Comparison of ENCODE assay signal across 23 mouse cellular contexts in genomic region chr6:115711261-115711660, GRCm38 (mm10). TPM values are rescaled to one million over a fixed set of nuclear protein-coding genes. Genes with fewer than 3 reads are reported as not detected.
DNase-seq lines count a peak whose midpoint lies in the region; TF ChIP-seq lines count a peak whose summit lies in the region.
"Had no signal": no experiment of that assay in that cellular context is flagged by ENCODE, and none has a peak within 500 bp of the region (broad histone marks: within the 10 kb centered on the region; RNA-seq: fewer than 3 reads in every experiment).

No protein-coding gene starts in this region.

- H3K4me3 ChIP-seq in kidney, adult 2 months (ENCODE audit: insufficient read depth, low read depth, low read length), result no peak overlapping the region
- no peak overlapping the region for H3K4me3 ChIP-seq in ES-E14 (ENCODE audit: insufficient read depth in 1 of 2, low read depth in 1 of 2, low read length in 2 of 2, poor library complexity in 1 of 2, severe bottlenecking in 1 of 2)
- H3K4me3 ChIP-seq: embryonic facial prominence, embryonic 13.5 days; embryonic facial prominence, embryonic 15.5 days; erythroblast, embryonic 14.5 days; forebrain, embryonic 10.5 days; forebrain, embryonic 12.5 days had no signal

- no peak for TF ChIP-seq CTCF in kidney, adult 2 months (conservative IDR thresholded peaks at IDR 0.05; ENCODE audit: insufficient read depth, insufficient read length, low read depth, low read length)

- in situ Hi-C loops in ES-E14 (cut with MboI; ENCODE audit: low sequenced_read_pairs in 2 of 2, unreplicated experiment in 2 of 2), result no loop called here

- H3K27ac ChIP-seq in kidney, adult 2 months (ENCODE audit: insufficient read depth, low read depth, low read length), result no peak overlapping the region
- H3K27ac ChIP-seq in ES-E14 (ENCODE audit: insufficient read depth, low read depth, low read length, poor library complexity, severe bottlenecking), result no peak overlapping the region
- H3K27ac ChIP-seq: embryonic facial prominence, embryonic 13.5 days; embryonic facial prominence, embryonic 15.5 days; forebrain, embryonic 10.5 days; forebrain, embryonic 12.5 days had no signal

- no peak for TF ChIP-seq POLR2A in kidney, adult 2 months (IDR thresholded peaks at IDR 0.05; ENCODE audit: low read depth, low read length)

- no peaks in the 10 kb centered on the region for H3K4me1 ChIP-seq in kidney, adult 2 months (ENCODE audit: control insufficient read depth, insufficient read depth, low read length)
- H3K4me1 ChIP-seq in ES-E14 (ENCODE audit: control insufficient read depth in 2 of 2, insufficient read depth in 2 of 2, low read length in 2 of 2, poor library complexity in 1 of 2), result peaks cover 0 to 13% of the 10 kb centered on the region in 2 experiments; a peak in 2 of 4 replicates
- H3K4me1 ChIP-seq: embryonic facial prominence, embryonic 13.5 days; embryonic facial prominence, embryonic 15.5 days; forebrain, embryonic 10.5 days; forebrain, embryonic 12.5 days had no signal

- no peak overlapping the region for H3K9ac ChIP-seq in ES-E14 (ENCODE audit: insufficient read depth, low read depth, low read length, poor library complexity, severe bottlenecking)
- H3K9ac ChIP-seq: embryonic facial prominence, embryonic 13.5 days; embryonic facial prominence, embryonic 15.5 days; forebrain, embryonic 12.5 days had no signal

- no peaks in the 10 kb centered on the region for H3K27me3 ChIP-seq in kidney, adult 2 months (replicated peaks; ENCODE audit: control insufficient read depth, insufficient read depth, low read length)
- H3K27me3 ChIP-seq: CH12.LX; embryonic facial prominence, embryonic 13.5 days; embryonic facial prominence, embryonic 15.5 days had no signal

- H3K36me3 ChIP-seq in kidney, adult 2 months (ENCODE audit: control insufficient read depth, insufficient read depth, low read length), result no peaks in the 10 kb centered on the region
- H3K36me3 ChIP-seq in ES-E14 (ENCODE audit: control insufficient read depth, insufficient read depth, low read length, poor library complexity, severe bottlenecking), result no peaks in the 10 kb centered on the region
- H3K36me3 ChIP-seq: embryonic facial prominence, embryonic 13.5 days; embryonic facial prominence, embryonic 15.5 days; forebrain, embryonic 10.5 days; forebrain, embryonic 12.5 days had no signal

- DNase-seq in kidney, adult 2 months, result peak; percentile 19
- DNase-seq in kidney, postnatal 36 days, result no peak
- DNase-seq in ES-E14 (ENCODE audit: low read depth, low spot score), result no peak
- DNase-seq in ZHBTc4 (ENCODE audit: low read depth, low spot score), result peak; percentile 73
- DNase-seq in layer of hippocampus, adult 11-12 months (ENCODE audit: low spot score), result no peak
- DNase-seq: adrenal gland, adult 2 months; adrenal gland, postnatal 10 days; adrenal gland, postnatal 25 days; B cell, adult 2 months; cerebellum, adult 11 months; cerebellum, adult 18-20 months; cerebellum, adult 8-10 months; cerebellum, adult 9-11 months; cerebellum, postnatal 14 days; cerebellum, postnatal 36 days; embryo, embryonic 11 days had no signal

- 34% methylated on average over 3 of the region's 3 CpGs for WGBS in kidney, adult 2 months

- no peaks in the 10 kb centered on the region for H3K9me3 ChIP-seq in ES-E14 (ENCODE audit: control insufficient read depth, insufficient read depth, low read depth, low read length)
- H3K9me3 ChIP-seq: embryonic facial prominence, embryonic 13.5 days; embryonic facial prominence, embryonic 15.5 days; forebrain, embryonic 10.5 days; forebrain, embryonic 12.5 days had no signal

TF ChIP-seq in ES-E14, 5 proteins besides CTCF, POLR2A, EP300 and RAD21:
- TF ChIP-seq ZNF384 (IDR thresholded peaks at IDR 0.05; ENCODE audit: low read depth, low read length) (peak; percentile 38; the same call in 1 of the 2 replicates), HCFC1 (IDR thresholded peaks at IDR 0.05; ENCODE audit: borderline replicate concordance, insufficient read depth, low read length) (no peak), ZC3H11A (IDR thresholded peaks at IDR 0.05; ENCODE audit: borderline replicate concordance, low read depth, low read length) (no peak), MAFK (IDR thresholded peaks at IDR 0.05; ENCODE audit: insufficient read depth, low read depth, low read length) (peak; percentile 79), CHD2 (IDR thresholded peaks at IDR 0.05; ENCODE audit: low read depth, low read length) (no peak)

RNA-seq across cellular contexts. Expression of gene Raf1, which starts 34.8 kb away (rescaled TPM):
- 103 and 106 TPM in 2 replicates for polyA plus RNA-seq in kidney, adult 2 months (2012; rRNA removed)
- total RNA-seq in ES-E14 (2012; rRNA removed), result 128 and 140 TPM in 2 replicates

RNA-seq across cellular contexts. Expression of gene Tmem40, which starts 50.9 kb away (rescaled TPM):
- polyA plus RNA-seq in kidney, adult 2 months (2012; rRNA removed), result 0.50 TPM in 2 replicates
- 18.4 and 21.9 TPM in 2 replicates for total RNA-seq in ES-E14 (2012; rRNA removed)
- total RNA-seq: adrenal gland, postnatal 25 days; CH12.LX had no signal
- polyA plus RNA-seq: adrenal gland, adult 2 months; CD4-positive, CD25-positive, alpha-beta regulatory T cell, adult 4 months had no signal

Comparison
In these comparisons a context has a peak if more than half of its experiments do, and no peak if none do; other contexts are left out.
1. DNase-seq: peak in kidney, adult 2 months (single experiment) and ZHBTc4 (single experiment); none in kidney, postnatal 36 days (0 of 2), ES-E14 (single experiment) and layer of hippocampus, adult 11-12 months (single experiment).